In genomic region chr9:46361461-46362111, GRCm38 (mm10) we compare ENCODE assay signal across 31 mouse cellular contexts. TPM values are rescaled to one million over a fixed set of nuclear protein-coding genes. Genes with fewer than 3 reads are reported as not detected.
DNase-seq lines count a peak whose midpoint lies in the region; ATAC-seq lines count a peak whose summit lies in the region.
"Had no signal": no experiment of that assay in that cellular context is flagged by ENCODE, and none has a peak within 500 bp of the region (broad histone marks: within the 10 kb centered on the region; RNA-seq: fewer than 3 reads in every experiment).

No protein-coding gene starts in this region.

- peak; percentile 80 for DNase-seq in heart, adult 11 months
- DNase-seq in heart, embryonic 10.5 days (ENCODE audit: low spot score) = no peak
- no peak for DNase-seq in midbrain, embryonic 10.5 days (ENCODE audit: low spot score)
- DNase-seq in adrenal gland, postnatal 36 days = peak; percentile 32 to 43
- peak; percentile 8 for DNase-seq in retina, embryonic 14.5 days (ENCODE audit: low spot score)
- DNase-seq: cerebellum, adult 9-10 months; forebrain, postnatal 0 days; gastrocnemius, postnatal 36 days; heart, postnatal 10 days; kidney, adult 2 months; kidney, postnatal 14 days; layer of hippocampus, postnatal 36 days; liver, postnatal 0 days; lung, postnatal 10 days had no signal

- H3K36me3 ChIP-seq in heart, embryonic 10.5 days = no peaks in the 10 kb centered on the region
- no peaks in the 10 kb centered on the region for H3K36me3 ChIP-seq in midbrain, embryonic 13.5 days
- no peaks in the 10 kb centered on the region for H3K36me3 ChIP-seq in midbrain, embryonic 10.5 days
- no peaks in the 10 kb centered on the region for H3K36me3 ChIP-seq in kidney, embryonic 14.5 days (ENCODE audit: control insufficient read depth, insufficient read depth, low read length)
- H3K36me3 ChIP-seq: forebrain, embryonic 10.5 days; hindbrain, embryonic 10.5 days; neural tube, embryonic 15.5 days had no signal

- H3K9me3 ChIP-seq in heart, embryonic 10.5 days = no peaks in the 10 kb centered on the region
- peaks cover 3% of the 10 kb centered on the region; the same call in 1 of the 2 replicates for H3K9me3 ChIP-seq in midbrain, embryonic 13.5 days
- no peaks in the 10 kb centered on the region for H3K9me3 ChIP-seq in midbrain, embryonic 10.5 days (replicated peaks)
- no peaks in the 10 kb centered on the region for H3K9me3 ChIP-seq in kidney, embryonic 14.5 days (ENCODE audit: control insufficient read depth, low read length)
- H3K9me3 ChIP-seq: forebrain, embryonic 10.5 days; hindbrain, embryonic 10.5 days; neural tube, embryonic 15.5 days had no signal

- WGBS in heart, embryonic 10.5 days = 66% methylated on average over 11 of the region's 11 CpGs
- WGBS in midbrain, embryonic 13.5 days = 52% methylated on average over 11 of the region's 11 CpGs
- 76% methylated on average over 11 of the region's 11 CpGs for WGBS in midbrain, embryonic 10.5 days
- WGBS in kidney, embryonic 14.5 days = 72% methylated on average over 11 of the region's 11 CpGs

- 0 out of 2 replicates have a peak, but pooled peaks have one; percentile 43 for ATAC-seq in midbrain, embryonic 13.5 days
- ATAC-seq in kidney, embryonic 14.5 days (ENCODE audit: low FRiP score, low TSS enrichment) = no peak
- ATAC-seq: forebrain, postnatal 0 days; inflammation-experienced regulatory T-cells, adult 6 months; liver, postnatal 0 days had no signal

- no peak overlapping the region for H3K27ac ChIP-seq in heart, embryonic 10.5 days
- peak overlapping the region; percentile 39; the same call in 1 of the 2 replicates for H3K27ac ChIP-seq in midbrain, embryonic 13.5 days
- no peak overlapping the region for H3K27ac ChIP-seq in midbrain, embryonic 10.5 days (replicated peaks)
- H3K27ac ChIP-seq in kidney, embryonic 14.5 days (ENCODE audit: low read depth, low read length) = no peak overlapping the region
- H3K27ac ChIP-seq: forebrain, embryonic 10.5 days; hindbrain, embryonic 10.5 days; layer of hippocampus, adult 2 months; neural tube, embryonic 15.5 days had no signal

- 0 out of 2 replicates have a peak overlapping the region, but pooled peaks have one; percentile 14 for H3K9ac ChIP-seq in midbrain, embryonic 13.5 days (replicated peaks)
- H3K9ac ChIP-seq in kidney, embryonic 14.5 days (ENCODE audit: low read depth, low read length) = no peak overlapping the region
- H3K9ac ChIP-seq: forebrain, postnatal 0 days; liver, postnatal 0 days; neural tube, embryonic 15.5 days had no signal

- peaks cover 17% of the 10 kb centered on the region; the same call in 1 of the 2 replicates for H3K27me3 ChIP-seq in heart, embryonic 10.5 days (ENCODE audit: insufficient read depth, poor library complexity, severe bottlenecking)
- H3K27me3 ChIP-seq in midbrain, embryonic 13.5 days = no peaks in the 10 kb centered on the region
- H3K27me3 ChIP-seq in midbrain, embryonic 10.5 days (ENCODE audit: low read depth, poor library complexity, severe bottlenecking) = no peaks in the 10 kb centered on the region
- H3K27me3 ChIP-seq in kidney, embryonic 14.5 days (ENCODE audit: control insufficient read depth, insufficient read depth, low read length) = no peaks in the 10 kb centered on the region

- no peak overlapping the region for H3K4me2 ChIP-seq in midbrain, embryonic 13.5 days (replicated peaks)
- H3K4me2 ChIP-seq in kidney, embryonic 14.5 days (replicated peaks; ENCODE audit: low read depth, low read length) = no peak overlapping the region
- H3K4me2 ChIP-seq: heart, embryonic 11.5 days; liver, embryonic 11.5 days; neural tube, embryonic 15.5 days had no signal

- no peaks in the 10 kb centered on the region for H3K4me1 ChIP-seq in heart, embryonic 10.5 days
- peaks cover 8% of the 10 kb centered on the region for H3K4me1 ChIP-seq in midbrain, embryonic 13.5 days (replicated peaks)
- no peaks in the 10 kb centered on the region for H3K4me1 ChIP-seq in midbrain, embryonic 10.5 days
- H3K4me1 ChIP-seq in kidney, embryonic 14.5 days (ENCODE audit: control insufficient read depth, insufficient read depth, low read length) = no peaks in the 10 kb centered on the region
- H3K4me1 ChIP-seq: forebrain, embryonic 10.5 days; neural tube, embryonic 15.5 days had no signal

- no peak overlapping the region for H3K4me3 ChIP-seq in heart, embryonic 10.5 days
- H3K4me3 ChIP-seq in midbrain, embryonic 13.5 days (replicated peaks) = no peak overlapping the region
- no peak overlapping the region for H3K4me3 ChIP-seq in midbrain, embryonic 10.5 days
- H3K4me3 ChIP-seq in kidney, embryonic 14.5 days (ENCODE audit: low read length) = no peak overlapping the region
- H3K4me3 ChIP-seq: forebrain, embryonic 10.5 days; hindbrain, embryonic 10.5 days; layer of hippocampus, adult 2 months; neural tube, embryonic 15.5 days had no signal

RNA-seq across cellular contexts. Expression of gene 4931429L15Rik, which starts 41.8 kb away (rescaled TPM):
- not detected in 2 replicates for polyA plus RNA-seq in heart, embryonic 10.5 days (2016; fragmentation: Nextera tagmentation; extraction: Ambion mirVana)
- 0.13 TPM in 1 of 2 replicates, not detected in the other for polyA plus RNA-seq in midbrain, embryonic 13.5 days (2015; fragmentation: Nextera tagmentation; extraction: Ambion mirVana)
- polyA plus RNA-seq in midbrain, embryonic 10.5 days (2016; fragmentation: Nextera tagmentation; extraction: Ambion mirVana) = 0.11 TPM in 1 of 2 replicates, not detected in the other
- not detected for total RNA-seq in adrenal gland, postnatal 36 days (2021)
- 0.23 TPM in 1 of 2 replicates, not detected in the other for polyA plus RNA-seq in kidney, embryonic 14.5 days (2014; fragmentation: Nextera tagmentation; extraction: Ambion mirVana)
- total RNA-seq: forebrain, postnatal 0 days; gastrocnemius, adult 18-20 months; gastrocnemius, postnatal 36 days; heart, postnatal 10 days; layer of hippocampus, adult 2 months; layer of hippocampus, postnatal 36 days; left cerebral cortex, postnatal 10 days; megakaryocyte, adult 5-6 weeks; MEL had no signal
- polyA plus RNA-seq: C2C12; embryonic facial prominence, embryonic 11.5 days; forebrain, embryonic 10.5 days; forebrain, postnatal 0 days; heart, embryonic 11.5 days; hindbrain, embryonic 10.5 days; inflammation-experienced regulatory T-cells, adult 6 months; kidney, adult 2 months; liver, embryonic 11.5 days; liver, postnatal 0 days; neural tube, embryonic 15.5 days; small intestine, adult 2 months; thymus, postnatal 0 days had no signal

Comparison
In these comparisons a context has a peak if more than half of its experiments do, and no peak if none do; other contexts are left out.
1. DNase-seq: peak in heart, adult 11 months (single experiment), adrenal gland, postnatal 36 days (2 of 2) and retina, embryonic 14.5 days (single experiment); none in heart, embryonic 10.5 days (single experiment) and midbrain, embryonic 10.5 days (single experiment).